Mouse (Mus musculus) layer of hippocampus, postnatal 10 days (tissue): ENCODE measurements around the gene Dlat. TPM values are rescaled to one million over a fixed set of nuclear protein-coding genes. Genes with fewer than 3 reads are reported as not detected.

Experiments used
- DNase-seq, 2 experiments: peaks; one replicate each; pipeline ENCODE4 v3.0.0; 2021; ENCODE audit warnings: low spot score in 2 of 2
- long read RNA-seq: library from polyadenylated mRNA; stranded (forward); transcript quantifications from one replicate; pipeline ENCODE4 v2.0.0, GENCODE M21; 2023
- total RNA-seq, 2 experiments: library from RNA; stranded (reverse); gene quantifications; 2 replicates each; pipeline ENCODE4 v1.2.3; 2021

Dlat gene
- total RNA-seq: 100 to 1,000 TPM; 128 to 140 TPM
- long read RNA-seq, full-length matches to known transcripts: 160 of 180 reads
- long read RNA-seq, partial matches to known transcripts: 2 of 180 reads
- long read RNA-seq, other reads (novel, unspliced or antisense): 18 of 180 reads

- peak; percentile 85 to 89 for DNase-seq
These were observed at the start of gene Dlat for GRCm38 (mm10) chr9:50659392-50660217. Gene Dlat (minus strand): TSS chr9:50659780.

GRCm38 (mm10) chr9:50709108-50709507 is 49.5 kb upstream of the Dlat start:
- peak; percentile 32 to 62 for DNase-seq

GRCm38 (mm10) chr9:50704907-50705306 is 45.3 kb upstream of the Dlat start:
- DNase-seq: no peak

- DNase-seq: peak in 1 of 2 experiments; percentile 28
These were observed 41.5 kb upstream of the Dlat start for GRCm38 (mm10) chr9:50700921-50701691.

GRCm38 (mm10) chr9:50698418-50699409 is 39.1 kb upstream of the Dlat start:
- DNase-seq: peak; percentile 59 to 69

GRCm38 (mm10) chr9:50697706-50698041 is 38.1 kb upstream of the Dlat start:
- peak; percentile 62 to 78 for DNase-seq

- no peak for DNase-seq
These were observed 37.5 kb upstream of the Dlat start for GRCm38 (mm10) chr9:50696851-50697705.

GRCm38 (mm10) chr9:50695153-50695552 is 35.6 kb upstream of the Dlat start:
- DNase-seq: no peak

- peak; percentile 27 to 45 for DNase-seq
These were observed 34.1 kb upstream of the Dlat start for GRCm38 (mm10) chr9:50693631-50694030.

GRCm38 (mm10) chr9:50692626-50693580 is 33.3 kb upstream of the Dlat start:
- DNase-seq: no peak

GRCm38 (mm10) chr9:50686866-50687652 is 27.5 kb upstream of the Dlat start:
- DNase-seq: no peak

GRCm38 (mm10) chr9:50681727-50682126 is 22.1 kb upstream of the Dlat start:
- no peak for DNase-seq

- DNase-seq: no peak
These were observed 19.8 kb upstream of the Dlat start for GRCm38 (mm10) chr9:50679406-50679805.

- no peak for DNase-seq
These were observed 15.2 kb upstream of the Dlat start for GRCm38 (mm10) chr9:50674771-50675170.

- DNase-seq: peak; percentile 57 to 69
These were observed 11.1 kb upstream of the Dlat start for GRCm38 (mm10) chr9:50670690-50671089.

GRCm38 (mm10) chr9:50667579-50668498 is 8.3 kb upstream of the Dlat start:
- DNase-seq: no peak

- DNase-seq: no peak
These were observed 6.9 kb upstream of the Dlat start for GRCm38 (mm10) chr9:50666442-50666841.
